Mouse (Mus musculus) liver, embryonic 15.5 days (tissue): ENCODE results near the gene Reps1. TPM values are rescaled to one million over a fixed set of nuclear protein-coding genes. Genes with fewer than 3 reads are reported as not detected.

ENCODE experiments used
- ATAC-seq: fragments of 200-750 bp; cut with Nextera tagmentation; 2 replicates; pipeline ENCODE4 v1.8.0; 2017; ENCODE audit warnings: moderate number of reproducible peaks, mild to moderate bottlenecking, moderate library complexity; ENCODE audit not compliant: insufficient read depth
- H3K27ac ChIP-seq: fragments of 300-500 bp; sonication (generic); replicated peaks from 2 replicates; pipeline ENCODE4 v1.5.1; 2015; ENCODE audit warnings: mild to moderate bottlenecking, inconsistent platforms
- H3K27me3 ChIP-seq: fragments of 300-500 bp; sonication (generic); 2 replicates; pipeline ENCODE4 v1.6.1; 2015; ENCODE audit warnings: mild to moderate bottlenecking, inconsistent platforms
- H3K36me3 ChIP-seq: fragments of 300-500 bp; sonication (generic); replicated peaks from 2 replicates; pipeline ENCODE4 v1.6.1; 2015; ENCODE audit warnings: moderate library complexity, mild to moderate bottlenecking, inconsistent platforms
- H3K4me1 ChIP-seq: fragments of 300-500 bp; sonication (generic); replicated peaks from 2 replicates; pipeline ENCODE4 v1.6.1; 2015; ENCODE audit warnings: inconsistent platforms
- H3K4me2 ChIP-seq: fragments of 300-500 bp; sonication (generic); 2 replicates; pipeline ENCODE4 v1.6.1; 2015; ENCODE audit warnings: moderate library complexity, mild to moderate bottlenecking, inconsistent platforms
- H3K4me3 ChIP-seq: fragments of 300-500 bp; sonication (generic); replicated peaks from 2 replicates; pipeline ENCODE4 v1.5.1; 2015; ENCODE audit warnings: mild to moderate bottlenecking, inconsistent platforms
- H3K9ac ChIP-seq: fragments of 300-500 bp; sonication (generic); 2 replicates; pipeline ENCODE4 v1.6.1; 2015; ENCODE audit warnings: moderate library complexity, mild to moderate bottlenecking, inconsistent platforms
- H3K9me3 ChIP-seq: fragments of 300-500 bp; sonication (generic); replicated peaks from 2 replicates; pipeline ENCODE4 v1.6.1; 2016; ENCODE audit warnings: inconsistent platforms
- WGBS: fragments of 180-500 bp; shearing (Covaris S2); methylation state at CpG from one replicate; pipeline ENCODE4 v1.1.7; 2015; ENCODE audit warnings: mixed read lengths; ENCODE audit not compliant: insufficient replicate concordance; 5-methylcytosine and 5-hydroxymethylcytosine counted together
- polyA plus RNA-seq: library from polyadenylated mRNA; unstranded; fragments of >200 nt; fragmentation: Nextera tagmentation; extraction: Ambion mirVana; gene quantifications from 2 replicates; pipeline ENCODE4 v1.2.1, GENCODE M21; 2015

Gene Reps1
- polyA plus RNA-seq = 4.7 and 5.0 TPM in 2 replicates

DNA sequence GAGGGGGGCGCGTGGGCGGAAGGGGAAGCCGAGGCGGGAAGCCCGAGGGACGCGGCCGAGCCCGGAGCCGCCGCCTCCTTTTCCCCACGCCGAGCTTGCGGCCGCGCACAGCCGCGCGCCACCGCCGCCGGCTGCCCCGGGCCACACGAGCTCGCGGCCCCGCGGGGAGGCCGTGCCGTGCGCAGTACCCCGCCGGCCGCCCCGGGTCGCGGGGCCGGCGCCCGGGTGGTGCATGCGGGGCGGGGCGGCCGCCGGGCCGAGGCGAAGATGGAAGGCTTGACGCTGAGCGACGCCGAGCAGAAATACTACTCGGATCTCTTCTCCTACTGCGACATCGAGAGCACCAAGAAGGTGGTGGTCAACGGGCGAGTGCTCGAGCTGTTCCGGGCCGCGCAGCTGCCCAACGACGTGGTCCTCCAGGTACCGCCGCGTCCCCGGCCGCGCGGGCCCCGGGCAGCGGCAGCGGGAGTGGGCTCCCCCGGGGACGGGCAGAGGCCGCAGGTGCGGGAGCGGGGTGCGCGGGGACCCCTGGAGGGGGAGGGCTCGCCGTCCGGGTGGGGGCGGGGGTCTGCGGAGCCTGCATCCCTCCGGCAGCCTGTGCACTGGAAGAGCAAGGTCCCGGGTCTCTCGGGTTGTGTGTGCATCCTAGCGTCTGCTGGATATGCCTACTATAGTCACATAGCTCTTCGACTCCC, at the start of gene Reps1:
Reps1 (plus strand) TSS at position 166 of the 695 bp plus-strand sequence.
- H3K36me3 ChIP-seq = no peaks in the 10 kb centered on the region
- no peaks in the 10 kb centered on the region for H3K9me3 ChIP-seq
- H3K27ac ChIP-seq = peak within 1 kb of the TSS; percentile 78
- peak within 1 kb of the TSS; percentile 83 for H3K9ac ChIP-seq
- H3K27me3 ChIP-seq = no peaks in the 10 kb centered on the region
- ATAC-seq = peak; percentile 83
- H3K4me3 ChIP-seq = peak within 1 kb of the TSS; percentile 85
- H3K4me2 ChIP-seq = peak within 1 kb of the TSS; percentile 95
- H3K4me1 ChIP-seq = peaks cover 31% of the 10 kb centered on the region
- under 1% methylated on average over 87 of the region's 90 CpGs for WGBS

DNA sequence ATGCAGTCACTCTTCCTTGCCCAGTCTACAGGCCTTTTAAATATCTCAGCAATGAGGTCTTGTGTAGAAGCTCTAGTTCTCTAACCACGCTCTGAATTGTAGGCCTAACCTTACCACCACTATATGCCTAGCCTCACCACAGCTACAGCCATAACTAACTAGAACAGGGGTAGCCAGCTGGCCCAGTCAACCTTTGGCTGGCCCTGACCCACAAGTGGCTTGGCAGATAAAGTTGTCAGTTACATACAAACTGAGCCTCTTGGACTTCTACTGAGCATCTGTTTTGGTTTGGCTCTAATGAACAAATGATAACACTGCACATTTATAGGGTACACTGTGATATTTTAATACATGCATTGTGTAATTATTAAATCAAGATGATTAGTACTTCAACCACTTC, 48.9 kb upstream of the Reps1 start:
- Histone ChIP-seq H3K9me3 (no peaks in the 10 kb centered on the region), H3K27me3 (no peaks in the 10 kb centered on the region), H3K4me2 (no peak overlapping the region), H3K36me3 (0 out of 2 replicates have a peak, but pooled peaks cover 7% of the 10 kb centered on the region), H3K4me1 (no peaks in the 10 kb centered on the region), H3K27ac (no peak overlapping the region), H3K9ac (no peak overlapping the region), H3K4me3 (no peak overlapping the region)
- no peak for ATAC-seq
- 67% methylated on average over 1 of the region's 1 CpGs for WGBS

DNA sequence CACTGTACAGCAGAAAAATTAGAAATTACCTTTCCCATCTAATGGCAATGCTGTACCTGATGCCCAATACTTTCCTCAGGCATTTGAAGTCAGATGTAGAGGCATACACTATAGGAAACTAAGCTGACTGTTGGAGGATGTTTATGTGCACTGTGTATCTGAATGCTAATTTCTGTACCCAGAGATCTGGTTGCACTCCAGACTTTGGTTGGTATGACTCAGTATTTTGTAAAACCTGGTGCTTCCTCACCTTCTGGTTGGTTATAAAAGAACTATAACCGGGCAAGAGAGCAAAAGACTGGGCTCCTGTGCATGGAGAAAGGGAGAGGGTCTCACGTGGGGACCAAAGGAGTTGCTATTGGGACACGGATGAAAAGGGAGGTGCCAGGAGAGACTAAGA, 48.4 kb upstream of the Reps1 start:
- no peak overlapping the region for H3K4me2 ChIP-seq
- H3K27me3 ChIP-seq = no peaks in the 10 kb centered on the region
- no peak overlapping the region for H3K4me3 ChIP-seq
- 0 out of 2 replicates have a peak, but pooled peaks cover 7% of the 10 kb centered on the region for H3K36me3 ChIP-seq
- WGBS = 70% methylated on average over 3 of the region's 3 CpGs
- no peak overlapping the region for H3K9ac ChIP-seq
- no peaks in the 10 kb centered on the region for H3K4me1 ChIP-seq
- no peak for ATAC-seq
- H3K27ac ChIP-seq = no peak overlapping the region
- no peaks in the 10 kb centered on the region for H3K9me3 ChIP-seq

DNA sequence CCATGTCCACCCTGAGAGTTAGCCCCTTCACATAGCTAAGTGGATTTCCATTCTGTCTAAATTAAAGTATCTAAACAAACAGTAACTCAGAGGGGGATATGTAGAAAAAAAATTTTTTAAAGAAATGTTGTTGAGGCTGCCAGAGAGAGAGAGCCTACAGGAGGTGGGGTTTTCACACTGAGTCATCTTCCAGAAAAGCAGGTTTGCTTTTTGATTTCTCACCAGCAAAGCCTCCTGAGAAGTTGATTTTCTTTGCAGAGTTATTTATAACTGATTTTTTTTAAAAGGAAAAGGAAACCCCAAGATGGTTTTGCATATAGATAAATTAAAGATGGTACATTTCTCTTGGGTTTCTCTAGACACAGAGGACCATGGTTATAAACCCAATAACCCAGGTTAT, 47.5 kb upstream of the Reps1 start:
- Histone ChIP-seq H3K4me2 (no peak overlapping the region), H3K27me3 (no peaks in the 10 kb centered on the region), H3K9me3 (no peaks in the 10 kb centered on the region), H3K36me3 (0 out of 2 replicates have a peak, but pooled peaks cover 7% of the 10 kb centered on the region), H3K27ac (no peak overlapping the region), H3K9ac (no peak overlapping the region), H3K4me3 (no peak overlapping the region), H3K4me1 (no peaks in the 10 kb centered on the region)
- ATAC-seq = no peak

DNA sequence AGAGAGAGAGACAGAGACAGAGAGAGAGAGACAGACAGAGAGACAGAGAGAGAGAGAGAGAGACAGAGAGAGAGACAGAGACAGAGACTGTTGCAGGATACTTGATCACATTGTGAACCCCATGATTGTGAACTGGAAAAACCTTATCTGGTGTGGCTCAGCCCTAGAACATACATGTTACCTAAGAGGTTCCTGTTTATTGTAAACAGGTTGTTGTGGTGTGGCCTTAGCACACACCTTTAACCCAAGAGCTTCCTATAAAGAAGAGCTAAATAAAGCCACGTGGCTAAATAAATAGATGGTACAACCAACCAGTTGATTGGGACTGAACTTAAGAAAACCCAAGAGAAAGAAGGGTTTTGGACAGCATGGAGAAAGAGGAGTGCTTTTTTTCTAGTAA, 45.9 kb upstream of the Reps1 start:
- Histone ChIP-seq H3K27me3 (no peaks in the 10 kb centered on the region), H3K4me3 (no peak overlapping the region), H3K27ac (no peak overlapping the region), H3K4me1 (no peaks in the 10 kb centered on the region), H3K4me2 (no peak overlapping the region), H3K9me3 (no peaks in the 10 kb centered on the region), H3K36me3 (0 out of 2 replicates have a peak, but pooled peaks cover 13% of the 10 kb centered on the region), H3K9ac (no peak overlapping the region)
- ATAC-seq = no peak
- 52% methylated on average over 1 of the region's 1 CpGs for WGBS

DNA sequence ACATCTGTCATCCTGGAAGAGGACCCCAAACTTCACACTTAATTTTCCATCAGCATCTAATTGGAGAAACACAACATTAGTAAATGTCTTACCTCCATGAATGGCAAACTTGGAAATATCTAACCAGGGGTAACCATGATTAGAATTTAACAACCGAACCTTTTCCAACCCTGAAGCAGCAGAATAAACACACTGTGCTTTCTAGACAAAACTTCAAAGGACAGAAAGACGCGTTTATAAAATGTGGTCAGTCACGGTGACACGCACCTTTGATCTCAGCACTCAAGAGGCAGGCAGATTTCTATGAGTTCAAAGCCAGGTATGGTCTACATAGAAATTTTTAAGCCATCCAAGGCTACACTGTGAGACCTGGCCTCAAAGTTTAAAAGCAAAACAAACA, 43.9 kb upstream of the Reps1 start:
- 74% methylated on average over 5 of the region's 5 CpGs for WGBS
- Histone ChIP-seq H3K36me3 (0 out of 2 replicates have a peak, but pooled peaks cover 17% of the 10 kb centered on the region), H3K4me3 (no peak overlapping the region), H3K27me3 (no peaks in the 10 kb centered on the region), H3K4me1 (no peaks in the 10 kb centered on the region), H3K9ac (no peak overlapping the region), H3K4me2 (no peak overlapping the region), H3K27ac (no peak overlapping the region), H3K9me3 (no peaks in the 10 kb centered on the region)
- ATAC-seq = no peak

DNA sequence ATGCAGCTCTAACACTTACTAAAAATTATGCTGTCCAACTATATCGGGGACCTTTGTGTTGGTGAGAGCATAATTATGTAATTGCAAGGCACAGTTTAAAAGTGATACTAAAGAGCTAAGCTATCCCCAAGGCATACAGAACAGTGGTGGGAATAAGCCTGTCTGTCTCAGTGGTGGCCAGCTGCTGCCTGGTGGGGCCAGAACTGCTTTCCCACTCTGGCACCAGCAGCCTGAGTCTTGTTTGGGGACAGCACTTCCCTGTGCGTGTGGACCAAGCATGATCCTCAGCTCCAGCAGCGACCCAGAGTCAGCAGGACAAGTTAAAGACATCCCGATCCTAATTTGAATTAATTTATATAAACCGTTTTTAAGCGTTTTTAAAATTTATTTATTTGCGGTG, 35.2 kb upstream of the Reps1 start:
- H3K4me2 ChIP-seq = no peak overlapping the region
- H3K36me3 ChIP-seq = peaks cover 13% of the 10 kb centered on the region
- no peak overlapping the region for H3K9ac ChIP-seq
- no peaks in the 10 kb centered on the region for H3K27me3 ChIP-seq
- H3K9me3 ChIP-seq = no peaks in the 10 kb centered on the region
- peaks cover 15% of the 10 kb centered on the region for H3K4me1 ChIP-seq
- WGBS = 73% methylated on average over 7 of the region's 7 CpGs
- no peak overlapping the region for H3K27ac ChIP-seq
- no peak for ATAC-seq
- H3K4me3 ChIP-seq = no peak overlapping the region

DNA sequence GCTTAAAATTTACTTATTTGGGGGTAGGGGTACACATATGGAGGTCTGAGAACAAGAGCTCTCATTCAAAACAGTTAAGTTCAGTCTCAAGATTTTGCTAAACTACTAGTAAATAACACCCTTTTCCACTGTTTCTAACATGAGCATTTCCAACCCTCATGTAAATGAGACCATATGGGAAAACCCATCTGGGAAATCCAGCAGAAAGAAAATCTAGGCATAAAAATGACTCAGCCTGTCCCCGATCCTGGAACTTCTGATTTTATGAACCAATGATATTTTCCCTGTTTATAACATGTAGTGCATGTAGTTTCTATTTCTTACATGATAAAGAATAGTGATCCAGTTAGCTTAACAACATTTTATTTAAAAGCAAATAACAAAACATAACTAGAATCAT, 34.8 kb upstream of the Reps1 start:
- ATAC-seq = no peak
- Histone ChIP-seq H3K27me3 (no peaks in the 10 kb centered on the region), H3K4me1 (peaks cover 15% of the 10 kb centered on the region), H3K4me2 (no peak overlapping the region), H3K4me3 (no peak overlapping the region), H3K9me3 (no peaks in the 10 kb centered on the region), H3K9ac (no peak overlapping the region), H3K36me3 (peaks cover 13% of the 10 kb centered on the region), H3K27ac (no peak overlapping the region)
- WGBS = 75% methylated on average over 1 of the region's 1 CpGs

DNA sequence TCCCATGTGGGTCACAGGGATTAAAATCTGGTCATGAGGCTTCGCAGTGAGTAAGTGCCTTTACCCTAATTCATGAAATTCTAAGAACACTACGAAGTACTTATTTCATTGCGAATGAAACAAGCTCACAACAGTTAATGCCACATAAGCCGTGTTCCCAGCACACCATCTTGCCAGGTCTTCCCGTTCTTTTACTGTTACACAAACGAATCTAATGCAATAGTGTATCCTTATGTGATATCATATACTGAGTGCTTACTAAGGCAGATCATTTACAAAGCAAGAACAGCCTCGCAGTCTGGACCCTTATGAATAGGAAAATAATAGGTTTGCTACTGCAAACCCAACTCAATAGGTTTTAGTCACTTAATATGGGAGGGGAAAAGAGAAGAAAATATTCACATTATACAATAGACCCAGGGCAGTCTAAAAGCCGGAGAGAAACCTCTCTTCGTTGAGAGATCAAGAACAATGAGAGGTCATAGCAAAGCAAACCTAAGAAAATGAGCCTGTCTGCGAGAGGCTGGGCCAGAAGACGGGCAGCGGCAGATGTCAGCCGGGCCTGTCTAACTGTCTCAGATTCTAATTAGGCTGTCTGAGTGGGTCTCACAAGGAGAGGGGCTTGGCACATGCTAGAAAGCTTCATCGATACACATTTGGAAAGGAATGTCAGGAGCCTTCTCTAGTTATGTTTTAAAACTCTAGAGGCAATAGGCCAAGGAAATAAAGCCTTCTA, 33.9 kb upstream of the Reps1 start:
- Histone ChIP-seq H3K27me3 (no peaks in the 10 kb centered on the region), H3K9ac (peak overlapping the region; percentile 73), H3K9me3 (no peaks in the 10 kb centered on the region), H3K4me1 (peaks cover 15% of the 10 kb centered on the region), H3K36me3 (peaks cover 8% of the 10 kb centered on the region), H3K4me2 (peak overlapping the region; percentile 80), H3K4me3 (peak overlapping the region; percentile 70), H3K27ac (peak overlapping the region; percentile 75; the same call in 1 of the 2 replicates)
- no peak for ATAC-seq
- WGBS = 37% methylated on average over 14 of the region's 14 CpGs

DNA sequence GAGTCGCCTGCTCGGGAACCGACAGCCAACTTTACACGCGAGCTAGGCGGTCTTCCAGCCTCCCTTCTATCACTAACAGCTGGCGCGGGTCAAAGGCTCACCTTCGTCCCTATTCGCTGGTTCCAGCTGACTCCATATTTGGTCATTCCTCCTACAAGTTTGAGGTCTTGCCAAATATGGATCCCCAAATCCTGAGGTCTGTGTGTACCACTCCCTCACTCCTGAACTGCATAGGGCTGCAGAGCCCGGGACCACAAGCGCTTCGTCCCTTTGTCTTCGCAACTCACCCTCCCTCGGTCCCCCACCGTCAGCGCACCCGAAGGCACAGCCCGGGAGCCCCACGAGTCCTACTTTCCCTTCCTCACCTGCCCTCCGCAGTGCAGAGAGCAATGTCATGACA, 33.3 kb upstream of the Reps1 start:
- WGBS = under 1% methylated on average over 21 of the region's 21 CpGs
- H3K27me3 ChIP-seq = no peaks in the 10 kb centered on the region
- peak overlapping the region; percentile 75 for H3K27ac ChIP-seq
- ATAC-seq = peak; percentile 76
- peaks cover 7% of the 10 kb centered on the region for H3K36me3 ChIP-seq
- H3K9me3 ChIP-seq = no peaks in the 10 kb centered on the region
- peak overlapping the region; percentile 70 for H3K4me3 ChIP-seq
- peak overlapping the region; percentile 73 for H3K9ac ChIP-seq
- peaks cover 15% of the 10 kb centered on the region for H3K4me1 ChIP-seq
- peak overlapping the region; percentile 80 for H3K4me2 ChIP-seq

DNA sequence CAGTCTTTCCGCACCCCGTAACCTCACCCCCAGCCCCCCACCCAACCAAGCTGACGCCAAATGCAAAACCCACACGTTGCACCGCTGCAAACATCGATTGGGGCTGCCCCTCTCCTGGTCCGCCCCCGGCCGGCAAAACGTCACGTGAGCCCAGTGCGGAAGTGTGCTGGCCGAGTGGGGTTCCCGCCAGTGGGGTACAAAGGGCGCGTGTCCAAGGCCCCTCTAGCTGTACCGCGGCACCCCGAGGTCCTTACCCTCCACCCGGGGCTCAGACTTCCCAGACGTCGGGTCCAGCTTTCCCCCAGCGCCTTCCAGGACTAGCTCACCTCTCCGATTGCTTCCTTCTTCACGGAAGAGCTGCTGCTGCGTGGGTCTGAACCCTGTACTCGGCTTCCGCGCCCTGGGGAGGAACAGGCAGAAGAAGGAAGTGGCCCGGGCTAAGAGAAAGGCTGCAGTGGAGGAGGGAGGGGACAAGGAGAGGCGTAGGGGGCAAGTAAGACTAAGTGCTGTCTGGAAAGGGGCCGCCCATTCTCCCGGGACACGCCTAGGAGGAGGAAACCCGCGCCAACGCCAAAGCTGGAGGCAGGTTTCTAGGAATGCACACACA, 32.8 kb upstream of the Reps1 start, which contains the start of gene Abracl:
Abracl (minus strand) TSS at position 548 of the 607 bp plus-strand sequence.
- peak within 1 kb of the TSS; percentile 80 for H3K4me2 ChIP-seq
- peaks cover 5% of the 10 kb centered on the region for H3K36me3 ChIP-seq
- H3K9ac ChIP-seq = peak within 1 kb of the TSS; percentile 73
- no peaks in the 10 kb centered on the region for H3K9me3 ChIP-seq
- peak within 1 kb of the TSS; percentile 70 for H3K4me3 ChIP-seq
- 1% methylated on average over 37 of the region's 37 CpGs for WGBS
- peaks cover 15% of the 10 kb centered on the region for H3K4me1 ChIP-seq
- H3K27ac ChIP-seq = peak within 1 kb of the TSS; percentile 75
- no peaks in the 10 kb centered on the region for H3K27me3 ChIP-seq
- peak; percentile 91 for ATAC-seq
